Mouse (Mus musculus): ENCODE results near the gene Dscam.

Dscam gene

DNA sequence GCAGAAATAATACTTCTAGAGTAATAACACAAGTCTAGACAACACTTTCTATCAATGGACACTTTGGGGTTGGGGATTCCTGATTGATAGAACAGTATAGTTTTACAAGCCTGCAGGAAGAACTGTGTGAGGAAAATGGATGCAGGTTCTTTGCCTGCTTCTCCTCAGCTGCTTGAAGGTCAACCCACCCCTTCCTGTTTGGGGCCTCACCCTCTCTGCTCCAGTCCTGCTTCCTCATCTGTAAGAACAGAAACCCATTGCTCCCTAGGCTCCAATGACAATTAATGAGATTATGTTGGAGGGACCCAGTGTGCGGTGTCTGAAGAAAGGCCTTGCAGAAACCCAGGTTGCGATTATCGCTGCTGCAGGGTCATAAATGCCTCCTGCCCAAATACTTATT lies 446.4 kb downstream of the Dscam start:
- DNase-seq (ENCODE audit: low read depth, low spot score) = no peak

DNA sequence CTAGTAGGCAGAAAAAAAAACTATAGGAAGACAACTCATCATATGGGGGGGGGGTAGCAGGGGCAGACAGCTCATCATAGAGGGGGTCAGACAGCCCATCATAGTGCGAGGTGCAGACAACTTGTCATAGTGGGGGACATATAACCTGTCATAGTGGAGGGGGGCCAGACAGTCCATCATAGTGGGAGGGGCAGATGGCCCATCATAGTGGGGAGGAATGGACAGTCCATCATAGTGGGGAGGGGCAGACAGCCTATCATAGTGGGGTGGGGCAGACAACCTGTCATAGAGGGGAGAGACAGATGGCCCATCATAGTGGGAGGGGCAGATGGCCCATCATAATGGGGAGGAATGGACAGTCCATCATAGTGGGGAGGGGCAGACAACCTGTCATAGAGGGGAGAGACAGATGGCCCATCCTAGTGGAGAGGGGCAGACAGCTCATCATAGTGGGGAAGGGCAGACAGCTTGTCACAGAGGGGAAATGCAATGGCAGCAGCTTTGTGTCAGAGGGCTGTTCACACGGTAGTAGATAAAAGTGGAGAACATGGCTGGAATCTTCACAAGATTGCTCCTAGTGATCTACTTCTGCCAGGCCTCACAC lies 447.4 kb downstream of the Dscam start:
- no peak for DNase-seq (ENCODE audit: low read depth, low spot score)

DNA sequence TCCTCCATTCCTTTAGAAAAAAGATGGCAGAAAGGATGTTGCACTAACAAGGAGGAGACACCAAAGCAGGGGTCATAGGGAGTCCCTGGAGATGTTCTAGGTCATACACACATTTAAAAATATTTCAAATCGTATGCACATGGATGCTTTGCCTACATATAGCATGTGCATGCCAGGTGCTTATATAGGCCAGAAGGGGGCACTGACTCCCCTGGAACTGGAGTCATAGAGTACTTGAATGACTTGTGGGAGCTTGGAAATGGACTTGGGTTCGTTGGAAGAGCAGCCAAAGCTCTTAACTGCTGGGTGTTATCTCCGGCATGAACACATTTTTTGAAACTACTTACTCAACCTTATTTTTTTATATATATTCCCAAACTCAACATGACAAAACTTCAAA lies 448.4 kb downstream of the Dscam start:
- no peak for DNase-seq (ENCODE audit: low read depth, low spot score)

DNA sequence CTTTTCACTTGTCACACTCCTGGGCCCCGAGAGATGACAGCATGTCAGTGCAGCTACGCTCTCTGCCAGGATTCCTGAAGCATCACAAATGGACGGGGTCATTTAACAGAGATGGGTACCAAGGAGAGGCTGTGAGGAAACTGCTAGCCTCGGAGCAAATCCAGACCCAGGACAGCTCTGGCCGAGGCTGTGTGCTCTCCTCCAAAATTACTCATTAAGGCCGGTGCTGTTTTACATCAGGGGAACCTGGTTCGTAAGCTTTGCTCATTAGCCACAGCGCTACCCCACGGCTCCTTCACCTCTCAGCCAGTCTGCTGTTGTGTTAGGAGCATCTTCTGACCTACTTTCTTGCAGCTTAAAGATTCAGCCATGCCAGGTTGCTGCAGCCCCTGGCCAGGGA lies 449.3 kb downstream of the Dscam start:
- no peak for DNase-seq (ENCODE audit: low read depth, low spot score)

DNA sequence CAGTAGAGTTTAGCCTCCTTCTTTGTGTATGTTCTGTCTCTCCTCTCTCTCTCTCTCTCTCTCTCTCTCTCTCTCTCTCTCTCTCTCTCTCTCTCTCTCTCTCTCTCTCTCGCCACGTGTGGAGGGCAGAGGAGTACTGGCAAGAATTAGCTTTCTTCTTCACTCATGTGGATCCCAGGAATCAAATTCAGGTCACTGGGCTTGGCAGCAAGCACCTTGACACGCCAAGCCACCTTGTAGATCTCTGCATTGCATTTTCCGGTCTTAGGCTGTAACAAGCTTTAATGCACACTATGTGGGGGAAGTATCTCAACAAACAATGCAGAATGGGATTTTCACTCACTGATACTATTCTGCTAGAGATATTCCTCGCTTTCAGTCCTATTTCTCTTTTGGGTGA lies 449.9 kb downstream of the Dscam start:
- no peak for DNase-seq (ENCODE audit: low read depth, low spot score)

DNA sequence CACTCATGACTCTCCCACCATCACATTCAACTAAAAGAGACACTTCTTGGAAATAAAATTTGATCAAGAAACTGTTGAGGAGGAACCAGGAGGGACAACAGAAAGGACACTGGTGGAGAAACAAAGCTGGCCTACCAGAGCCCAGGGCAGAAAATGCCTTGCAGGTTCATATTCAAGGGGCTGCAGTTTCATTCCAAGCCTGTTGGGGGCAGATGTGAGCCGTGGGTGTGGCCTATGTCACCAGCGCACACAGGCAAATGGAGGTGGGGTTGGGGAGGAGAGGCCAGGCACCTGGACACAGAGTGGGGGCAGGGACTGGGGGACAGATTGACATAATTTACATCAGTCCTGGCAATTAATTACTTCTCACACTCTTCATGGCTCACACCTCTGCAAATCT lies 452.3 kb downstream of the Dscam start:
- no peak for DNase-seq (ENCODE audit: low read depth, low spot score)

DNA sequence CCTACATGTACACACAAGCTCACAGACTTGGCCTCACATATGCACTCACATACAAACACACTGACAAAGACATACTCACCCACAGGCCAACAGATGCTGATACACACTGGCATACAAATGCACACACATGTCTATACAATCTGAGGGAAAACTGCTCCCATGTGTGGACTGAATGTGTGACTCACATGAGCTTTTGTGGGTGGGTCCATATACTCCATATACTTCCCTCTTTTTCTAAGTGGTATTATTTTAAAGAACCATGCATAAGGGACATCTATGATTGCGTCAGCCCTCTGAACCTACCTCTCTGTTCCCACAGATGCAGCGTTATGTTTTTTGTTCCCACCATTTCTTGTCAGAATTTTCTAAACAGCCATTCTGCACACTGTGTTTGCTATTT lies 453.9 kb downstream of the Dscam start:
- DNase-seq (ENCODE audit: low read depth, low spot score) = no peak

DNA sequence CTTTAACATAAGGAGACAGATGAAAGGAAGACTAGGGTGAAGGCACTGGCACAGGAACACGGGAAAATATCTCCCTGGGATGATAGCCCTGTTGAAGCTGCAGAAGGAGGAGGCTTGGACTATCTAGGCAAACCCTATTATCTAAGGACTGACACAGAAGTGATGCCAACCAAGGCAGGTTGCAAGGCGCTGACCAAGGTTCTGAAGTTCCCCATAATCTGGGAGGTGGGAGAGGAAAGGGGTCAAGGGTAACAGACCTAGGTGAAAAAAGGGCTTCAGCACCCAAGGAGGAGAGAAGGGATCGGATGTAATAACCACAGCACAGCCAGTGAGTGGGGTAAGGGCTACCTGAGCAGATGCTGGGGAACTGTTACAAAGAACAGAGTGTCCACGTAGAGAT lies 458.6 kb downstream of the Dscam start:
- DNase-seq (ENCODE audit: low read depth, low spot score) = peak; percentile 62

GRCm38 (mm10) chr16:96700551-96700950 lies 470.0 kb downstream of the Dscam start:
- no peak for DNase-seq (ENCODE audit: low read depth, low spot score)

DNA sequence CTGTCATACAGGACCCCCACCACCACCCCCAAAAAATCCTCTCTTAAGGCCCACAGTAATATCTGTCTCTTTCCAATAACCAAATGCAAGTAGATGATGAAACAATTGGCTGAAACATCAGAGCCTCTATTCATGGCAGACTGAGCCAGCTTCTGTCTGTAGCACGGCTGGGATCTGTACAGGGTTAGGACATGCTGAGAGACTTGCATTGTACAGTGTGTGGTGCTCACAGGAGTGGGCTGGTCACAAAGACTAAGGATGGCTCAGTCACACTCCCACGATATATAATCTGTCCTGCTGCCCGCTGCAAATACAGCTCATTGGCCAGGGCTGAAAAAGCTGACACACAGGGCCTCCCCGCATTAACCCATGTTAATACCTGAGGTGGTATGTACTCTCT lies 474.7 kb downstream of the Dscam start:
- DNase-seq (ENCODE audit: low read depth, low spot score) = no peak

GRCm38 (mm10) chr16:96691576-96691975 lies 479.0 kb downstream of the Dscam start:
- DNase-seq (ENCODE audit: low read depth, low spot score) = no peak

- DNase-seq (ENCODE audit: low read depth, low spot score) = no peak
Measured at GRCm38 (mm10) chr16:96690052-96690451, 480.5 kb downstream of the Dscam start.

- DNase-seq (ENCODE audit: low read depth, low spot score) = no peak
Measured at GRCm38 (mm10) chr16:96689419-96689818, 481.1 kb downstream of the Dscam start.

DNA sequence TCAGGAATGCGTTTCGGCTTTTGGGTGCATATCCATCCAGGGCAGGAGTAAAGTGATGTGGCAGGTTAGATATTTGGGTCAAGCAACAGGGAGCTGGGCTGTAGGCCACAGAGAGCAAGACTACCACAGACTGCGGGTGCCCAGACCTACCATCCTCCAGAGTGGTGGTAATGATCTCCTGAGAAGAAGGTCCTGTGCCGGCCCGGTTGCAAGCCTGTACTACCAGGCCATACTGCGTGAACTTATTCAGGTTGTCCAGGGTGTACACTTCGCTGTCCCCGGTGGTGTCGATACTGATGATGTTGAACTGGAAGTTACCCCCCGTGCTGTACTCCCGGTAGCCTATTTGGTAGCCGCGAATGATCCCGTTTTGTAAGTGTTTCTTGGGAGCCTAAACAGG lies 485.5 kb downstream of the Dscam start:
- no peak for DNase-seq (ENCODE audit: low read depth, low spot score)

- peak; percentile 69 for DNase-seq (ENCODE audit: low read depth, low spot score)
Measured at GRCm38 (mm10) chr16:96684581-96684980, 486.0 kb downstream of the Dscam start.

- no peak for DNase-seq (ENCODE audit: low read depth, low spot score)
Measured at GRCm38 (mm10) chr16:96682289-96682972, 488.1 kb downstream of the Dscam start.

DNA sequence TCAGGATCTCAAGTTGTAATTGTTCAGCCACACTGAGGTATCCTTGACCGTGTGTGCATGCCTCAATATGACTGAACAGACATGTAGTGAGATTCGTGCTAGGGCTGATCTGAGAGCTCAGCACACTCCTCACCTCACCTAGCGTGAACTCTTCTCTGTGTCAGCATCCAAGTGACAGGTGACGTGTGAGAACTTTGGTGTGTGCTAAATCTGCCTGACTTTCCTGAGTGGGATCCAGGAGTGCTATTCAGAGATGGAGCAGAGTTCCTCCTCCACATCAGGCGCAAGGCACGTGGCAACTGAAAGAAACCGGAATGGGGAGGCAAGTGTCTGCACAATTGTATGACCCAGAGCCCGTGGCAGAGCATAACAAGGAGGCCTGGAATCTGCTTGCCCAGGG lies 490.6 kb downstream of the Dscam start:
- DNase-seq (ENCODE audit: low read depth, low spot score) = no peak

DNA sequence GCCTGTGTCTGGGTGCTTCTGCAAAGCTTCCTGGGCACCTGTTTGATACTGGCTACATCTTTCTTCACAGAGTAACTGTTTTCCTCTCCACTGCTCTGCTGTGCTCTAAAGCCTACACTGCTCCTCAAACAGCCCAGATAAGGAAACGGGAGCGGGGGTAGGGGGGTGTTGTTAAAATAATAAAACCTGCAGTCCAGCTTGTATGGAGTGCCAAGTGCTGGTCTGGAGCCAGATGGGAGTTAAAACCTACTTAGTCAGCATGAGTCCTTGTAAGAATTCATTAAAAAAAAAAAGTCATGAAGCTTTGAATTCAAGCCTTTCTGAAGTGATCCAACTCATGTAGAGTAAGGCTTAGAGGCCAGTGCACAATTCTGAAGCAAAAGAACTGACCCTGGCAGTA lies 493.1 kb downstream of the Dscam start:
- DNase-seq (ENCODE audit: low read depth, low spot score) = no peak

GRCm38 (mm10) chr16:96676663-96677062 lies 493.9 kb downstream of the Dscam start:
- DNase-seq (ENCODE audit: low read depth, low spot score) = no peak

GRCm38 (mm10) chr16:96673191-96673847 lies 497.2 kb downstream of the Dscam start:
- peak; percentile 25 for DNase-seq (ENCODE audit: low read depth, low spot score)

DNA sequence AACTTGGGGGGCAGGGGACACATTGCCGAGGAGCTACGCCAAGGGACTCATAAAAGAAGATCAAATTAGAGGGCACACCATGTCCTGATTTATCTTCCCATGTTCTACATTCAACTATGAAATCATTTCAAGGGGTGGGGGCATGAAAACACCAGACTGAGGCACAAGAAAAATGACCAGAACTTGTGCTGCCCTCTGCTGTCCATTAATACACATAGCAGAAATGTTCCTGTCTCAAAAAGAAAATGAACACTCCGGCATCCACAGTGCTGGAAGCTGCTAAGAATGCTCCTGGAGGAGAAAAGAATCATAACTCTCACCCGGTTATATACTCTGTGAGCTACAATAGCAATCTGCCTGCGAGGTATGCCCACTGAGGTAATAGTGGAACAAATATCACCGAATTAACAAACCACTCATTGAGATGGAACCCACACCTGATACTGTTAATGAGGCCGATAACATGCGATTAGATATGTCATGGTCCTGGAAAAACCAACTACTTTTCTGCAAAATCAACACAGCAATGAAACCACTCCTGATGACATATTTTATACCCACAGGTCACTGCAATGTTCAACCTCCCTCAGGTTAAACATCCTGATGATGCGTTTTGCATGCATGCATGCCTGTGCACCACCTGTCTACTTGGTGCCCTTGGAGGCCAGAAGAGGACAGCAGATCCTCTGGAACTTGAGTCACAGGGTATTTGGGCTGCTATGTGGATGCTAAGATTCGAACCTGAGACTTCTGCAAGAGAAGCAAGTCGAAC lies 498.8 kb downstream of the Dscam start:
- peak; percentile 48 for DNase-seq (ENCODE audit: low read depth, low spot score)

GRCm38 (mm10) chr16:96669706-96670105 lies 500.8 kb downstream of the Dscam start:
- no peak for DNase-seq (ENCODE audit: low read depth, low spot score)

All from mesoderm, embryonic 11.5 days (tissue).